Mouse (Mus musculus) embryonic facial prominence, embryonic 12.5 days (tissue): ENCODE measurements around the gene Ormdl2. TPM values are rescaled to one million over a fixed set of nuclear protein-coding genes. Genes with fewer than 3 reads are reported as not detected.
"Not testable (repeated sequence)": the region's sequence is repeated elsewhere in the genome, so short reads cannot be mapped to it uniquely, and the experiment has no call there.

ENCODE experiments used
- ATAC-seq: fragments of 200-750 bp; cut with Nextera tagmentation; 2 replicates; pipeline ENCODE4 v1.8.0; 2017; ENCODE audit not compliant: insufficient number of reproducible peaks, insufficient read depth, low FRiP score, low TSS enrichment
- H3K27ac ChIP-seq: fragments of 300-500 bp; sonication (generic); 2 replicates; pipeline ENCODE4 v1.5.1; 2016; ENCODE audit warnings: mild to moderate bottlenecking
- H3K27me3 ChIP-seq: fragments of 300-500 bp; sonication (generic); 2 replicates; pipeline ENCODE4 v1.6.1; 2016; ENCODE audit warnings: mild to moderate bottlenecking, moderate library complexity
- H3K36me3 ChIP-seq: fragments of 300-500 bp; sonication (generic); 2 replicates; pipeline ENCODE4 v1.6.1; 2016; ENCODE audit warnings: mild to moderate bottlenecking
- H3K4me1 ChIP-seq: fragments of 300-500 bp; sonication (generic); 2 replicates; pipeline ENCODE4 v1.6.1; 2016
- H3K4me2 ChIP-seq: fragments of 300-500 bp; sonication (generic); replicated peaks from 2 replicates; pipeline ENCODE4 v1.6.1; 2016; ENCODE audit warnings: mild to moderate bottlenecking, moderate library complexity
- H3K4me3 ChIP-seq: fragments of 300-500 bp; sonication (generic); 2 replicates; pipeline ENCODE4 v1.5.1; 2016; ENCODE audit warnings: mild to moderate bottlenecking
- H3K9ac ChIP-seq: fragments of 300-500 bp; sonication (generic); 2 replicates; pipeline ENCODE4 v1.6.1; 2016; ENCODE audit warnings: mild to moderate bottlenecking, moderate library complexity
- H3K9me3 ChIP-seq: fragments of 300-500 bp; sonication (generic); 2 replicates; pipeline ENCODE4 v1.6.1; 2016; ENCODE audit warnings: mild to moderate bottlenecking, moderate library complexity
- WGBS: fragments of 180-500 bp; shearing (Covaris S2); methylation state at CpG from one replicate; pipeline ENCODE4 v1.1.7; 2016; 5-methylcytosine and 5-hydroxymethylcytosine counted together
- polyA plus RNA-seq: library from polyadenylated mRNA; unstranded; fragments of >200 nt; fragmentation: Nextera tagmentation; extraction: Ambion mirVana; gene quantifications from 2 replicates; pipeline ENCODE4 v1.2.1, GENCODE M21; 2016

Ormdl2 gene
- polyA plus RNA-seq, 1 experiment from 2014 or later = 31.5 TPM

DNA sequence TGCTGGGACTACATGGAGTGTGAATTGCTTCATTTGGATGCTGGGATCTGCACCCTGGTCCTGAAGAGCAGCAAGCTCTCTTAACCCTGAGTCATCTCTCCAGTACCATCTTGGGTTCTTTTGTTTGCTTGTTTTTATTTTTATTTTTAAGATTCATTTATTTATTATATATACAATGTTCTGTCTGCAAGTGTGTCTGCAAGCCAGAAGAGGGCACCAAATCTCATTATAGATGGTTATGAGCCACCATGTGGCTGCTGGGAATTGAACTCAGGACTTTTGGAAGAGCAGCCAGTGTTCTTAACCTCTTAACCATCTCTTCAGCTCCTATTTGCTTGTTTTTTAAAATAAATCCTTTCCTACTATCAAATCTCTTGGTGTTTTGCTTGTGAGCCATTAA, 16.0 kb upstream of the Ormdl2 start:
- H3K36me3 ChIP-seq = peaks cover 72% of the 10 kb centered on the region

GRCm38 (mm10) chr10:128823821-128824220, 2.4 kb upstream of the Ormdl2 start:
- WGBS = 91% methylated on average over 9 of the region's 9 CpGs
- H3K27ac ChIP-seq = no peak overlapping the region
- no peak for ATAC-seq
- H3K4me1 ChIP-seq = peaks cover 14% of the 10 kb centered on the region; the same call in 1 of the 2 replicates
- no peak overlapping the region for H3K9ac ChIP-seq
- no peaks in the 10 kb centered on the region for H3K9me3 ChIP-seq
- peaks cover 20% of the 10 kb centered on the region for H3K36me3 ChIP-seq
- no peak overlapping the region for H3K4me3 ChIP-seq
- no peaks in the 10 kb centered on the region for H3K27me3 ChIP-seq
- H3K4me2 ChIP-seq = no peak overlapping the region

More for the DNA sequence above, 16.0 kb upstream of the Ormdl2 start:
- no peak for ATAC-seq
- no peaks in the 10 kb centered on the region for H3K27me3 ChIP-seq
- no peaks in the 10 kb centered on the region for H3K4me1 ChIP-seq
- no peak overlapping the region for H3K4me2 ChIP-seq
- no peak overlapping the region for H3K4me3 ChIP-seq
- no peaks in the 10 kb centered on the region for H3K9me3 ChIP-seq
- H3K27ac ChIP-seq = no peak overlapping the region
- H3K9ac ChIP-seq = no peak overlapping the region

GRCm38 (mm10) chr10:128823087-128823486, 1.6 kb upstream of the Ormdl2 start:
- Histone ChIP-seq H3K4me2 (peak overlapping the region; percentile 81), H3K36me3 (peaks cover 25% of the 10 kb centered on the region), H3K4me3 (peak overlapping the region; percentile 91), H3K4me1 (peaks cover 14% of the 10 kb centered on the region; the same call in 1 of the 2 replicates)
- ATAC-seq, H3K9me3 ChIP-seq, H3K27ac ChIP-seq, H3K27me3 ChIP-seq, H3K9ac ChIP-seq: not testable (repeated sequence)
- 77% methylated on average over 4 of the region's 4 CpGs for WGBS

DNA sequence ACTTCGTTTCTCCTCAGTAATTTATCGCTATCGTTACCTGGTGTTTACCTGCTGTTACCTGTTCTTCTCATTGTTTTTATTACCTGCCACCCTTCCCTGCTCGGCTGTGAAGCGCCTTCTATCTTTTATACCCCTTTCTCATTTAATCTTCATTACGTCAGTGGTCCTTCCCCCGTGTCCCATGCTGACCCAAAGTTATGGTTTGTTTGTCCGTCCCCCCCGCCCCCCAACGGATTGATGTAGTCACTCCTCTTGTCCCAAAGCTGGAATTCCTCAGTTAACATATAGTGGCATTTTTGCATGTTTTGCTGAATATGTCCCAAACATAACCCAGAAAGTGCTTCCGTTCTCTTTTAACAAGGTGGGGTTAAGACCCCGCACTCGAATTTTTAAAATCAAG, 690 bp upstream of the Ormdl2 start:
- Histone ChIP-seq H3K9me3 (no peaks in the 10 kb centered on the region), H3K9ac (peak overlapping the region; percentile 83), H3K4me1 (peaks cover 14% of the 10 kb centered on the region; the same call in 1 of the 2 replicates), H3K4me3 (peak overlapping the region; percentile 91), H3K27ac (peak overlapping the region; percentile 65; the same call in 1 of the 2 replicates), H3K36me3 (peaks cover 23% of the 10 kb centered on the region), H3K27me3 (no peaks in the 10 kb centered on the region), H3K4me2 (peak overlapping the region; percentile 81)
- 4% methylated on average over 13 of the region's 13 CpGs for WGBS
- ATAC-seq = no peak

DNA sequence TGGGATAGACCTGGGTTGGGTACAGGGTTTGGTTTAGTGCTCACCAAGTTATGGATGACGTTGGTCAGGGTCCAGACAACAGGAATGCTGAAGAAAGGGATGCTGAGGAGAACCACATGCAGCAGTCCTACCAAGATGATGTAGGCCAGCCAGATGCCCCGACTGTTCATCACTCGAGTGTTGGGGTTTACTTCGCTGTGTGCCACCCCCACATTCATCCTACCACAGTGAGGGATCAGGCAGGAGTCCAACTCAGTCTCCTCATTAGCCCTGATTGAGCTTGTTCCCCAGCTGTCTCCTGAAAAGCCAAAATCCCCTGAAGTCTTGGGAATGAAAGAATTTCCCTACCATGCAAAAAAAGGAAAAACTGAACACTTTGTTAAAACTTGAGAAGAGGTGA, 1.2 kb downstream of the Ormdl2 start:
- Histone ChIP-seq H3K27me3 (no peaks in the 10 kb centered on the region), H3K9ac (no peak overlapping the region), H3K27ac (no peak overlapping the region), H3K4me1 (peaks cover 14% of the 10 kb centered on the region; the same call in 1 of the 2 replicates), H3K9me3 (no peaks in the 10 kb centered on the region), H3K4me2 (no peak overlapping the region), H3K4me3 (no peak overlapping the region), H3K36me3 (peaks cover 41% of the 10 kb centered on the region)
- 86% methylated on average over 4 of the region's 4 CpGs for WGBS
- ATAC-seq = no peak

DNA sequence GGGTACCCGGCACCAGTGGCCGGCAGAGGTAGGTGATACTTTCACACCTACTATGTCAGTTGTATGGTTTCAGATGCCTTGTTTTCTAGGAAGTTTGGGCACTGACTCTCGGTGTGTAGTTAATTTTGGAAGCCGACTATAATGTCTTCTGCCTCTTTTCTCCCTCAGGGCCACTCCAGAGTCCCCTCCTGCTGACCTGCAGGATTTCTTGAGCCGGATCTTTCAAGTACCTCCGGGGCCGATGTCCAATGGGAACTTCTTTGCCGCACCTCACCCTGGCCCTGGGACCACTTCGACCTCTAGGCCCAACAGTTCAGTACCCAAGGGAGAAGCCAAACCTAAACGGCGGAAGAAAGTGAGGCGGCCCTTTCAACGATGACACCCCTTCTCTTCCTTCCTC, 4.4 kb downstream of the Ormdl2 start, which contains the start of gene Sarnp:
TSS of gene Sarnp (plus strand) at position 301 of the 400 bp plus-strand sequence.
- no peaks in the 10 kb centered on the region for H3K27me3 ChIP-seq
- peaks cover 7% of the 10 kb centered on the region; the same call in 1 of the 2 replicates for H3K4me1 ChIP-seq
- no peak within 1 kb of the TSS for H3K27ac ChIP-seq
- no peaks in the 10 kb centered on the region for H3K9me3 ChIP-seq
- peaks cover 54% of the 10 kb centered on the region for H3K36me3 ChIP-seq
- ATAC-seq = no peak
- H3K9ac ChIP-seq = no peak within 1 kb of the TSS
- H3K4me2 ChIP-seq = no peak within 1 kb of the TSS
- no peak within 1 kb of the TSS for H3K4me3 ChIP-seq
- WGBS = 91% methylated on average over 13 of the region's 13 CpGs

DNA sequence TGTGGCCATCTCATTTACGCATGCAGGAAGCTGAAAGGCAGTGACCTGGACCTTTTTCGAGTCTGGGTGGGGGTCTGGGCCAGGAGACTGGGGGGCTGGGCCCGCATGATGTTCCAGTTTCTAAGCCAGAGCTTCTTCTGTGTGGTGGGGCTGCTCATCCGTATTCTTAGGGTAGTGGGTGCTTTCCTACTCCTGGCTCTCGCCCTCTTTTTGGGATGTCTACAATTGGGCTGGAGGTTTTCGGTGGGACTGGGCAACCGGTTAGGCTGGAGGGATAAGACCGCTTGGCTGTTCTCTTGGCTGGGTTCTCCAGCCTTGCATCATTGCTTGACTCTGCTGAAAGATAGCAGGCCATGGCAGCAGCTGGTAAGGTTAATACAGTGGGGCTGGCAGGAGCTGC, 14.4 kb downstream of the Ormdl2 start:
- 94% methylated on average over 8 of the region's 8 CpGs for WGBS
- H3K27me3 ChIP-seq = no peaks in the 10 kb centered on the region
- peaks cover 24% of the 10 kb centered on the region for H3K36me3 ChIP-seq
- no peak for ATAC-seq
- H3K4me1 ChIP-seq = peaks cover 50% of the 10 kb centered on the region
- no peak overlapping the region for H3K27ac ChIP-seq
- H3K4me3 ChIP-seq = peak overlapping the region; percentile 85
- peak overlapping the region; percentile 81 for H3K4me2 ChIP-seq
- 0 out of 2 replicates have a peak overlapping the region, but pooled peaks have one; percentile 3 for H3K9ac ChIP-seq
- H3K9me3 ChIP-seq = no peaks in the 10 kb centered on the region

DNA sequence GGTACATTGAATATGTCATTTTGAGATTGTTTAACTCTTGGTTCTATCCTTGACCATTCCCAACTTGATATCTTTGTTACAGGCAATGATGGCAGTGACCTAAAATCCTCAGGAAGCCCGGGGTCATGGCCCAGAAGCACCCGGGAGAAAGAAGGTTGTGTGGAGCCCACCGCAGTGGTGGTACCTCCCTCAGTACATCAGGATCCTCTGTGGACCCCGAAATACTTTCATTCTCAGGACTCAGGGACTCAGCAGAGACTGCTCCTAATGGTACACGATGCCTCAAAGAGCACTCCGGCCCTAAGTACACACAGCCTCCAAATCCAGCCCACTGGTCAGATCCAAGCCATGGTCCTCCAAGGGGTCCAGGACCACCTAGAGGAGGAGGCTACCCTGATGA, 15.4 kb downstream of the Ormdl2 start:
- WGBS = 52% methylated on average over 6 of the region's 6 CpGs
- Histone ChIP-seq H3K4me1 (peaks cover 51% of the 10 kb centered on the region), H3K9ac (peak overlapping the region; percentile 82), H3K9me3 (no peaks in the 10 kb centered on the region), H3K4me3 (peak overlapping the region; percentile 85), H3K4me2 (peak overlapping the region; percentile 81), H3K36me3 (peaks cover 28% of the 10 kb centered on the region), H3K27ac (peak overlapping the region; percentile 14), H3K27me3 (no peaks in the 10 kb centered on the region)
- no peak for ATAC-seq

GRCm38 (mm10) chr10:128805092-128806000, 16.1 kb downstream of the Ormdl2 start:
- Histone ChIP-seq H3K36me3 (peaks cover 34% of the 10 kb centered on the region), H3K9ac (peak overlapping the region; percentile 82), H3K4me3 (peak overlapping the region; percentile 85), H3K4me2 (peak overlapping the region; percentile 81), H3K9me3 (no peaks in the 10 kb centered on the region), H3K27ac (peak overlapping the region; percentile 99), H3K27me3 (no peaks in the 10 kb centered on the region), H3K4me1 (peaks cover 51% of the 10 kb centered on the region)
- under 1% methylated on average over 70 of the region's 70 CpGs for WGBS
- ATAC-seq = peak; percentile 93

- Histone ChIP-seq H3K36me3 (peaks cover 38% of the 10 kb centered on the region), H3K4me1 (peaks cover 50% of the 10 kb centered on the region), H3K27ac (peak within 1 kb of the TSS; percentile 99), H3K27me3 (no peaks in the 10 kb centered on the region), H3K4me3 (peak within 1 kb of the TSS; percentile 85), H3K4me2 (peak within 1 kb of the TSS; percentile 81), H3K9me3 (no peaks in the 10 kb centered on the region), H3K9ac (peak within 1 kb of the TSS; percentile 82)
- WGBS = under 1% methylated on average over 28 of the region's 28 CpGs
- peak; percentile 62 for ATAC-seq
Observed at GRCm38 (mm10) chr10:128804271-128805091, 17.0 kb downstream of the Ormdl2 start, which contains the start of gene Tmem198b. Gene Tmem198b (minus strand): TSS chr10:128804370.

GRCm38 (mm10) chr10:128803771-128804270, 17.6 kb downstream of the Ormdl2 start, which contains the start of gene Dnajc14:
Gene Dnajc14 (plus strand): TSS chr10:128804062.
- H3K27me3 ChIP-seq = no peaks in the 10 kb centered on the region
- peak within 1 kb of the TSS; percentile 85 for H3K4me3 ChIP-seq
- ATAC-seq = no peak
- H3K4me1 ChIP-seq = peaks cover 43% of the 10 kb centered on the region
- H3K4me2 ChIP-seq = peak within 1 kb of the TSS; percentile 81
- no peaks in the 10 kb centered on the region for H3K9me3 ChIP-seq
- under 1% methylated on average over 14 of the region's 14 CpGs for WGBS
- H3K36me3 ChIP-seq = peaks cover 35% of the 10 kb centered on the region
- peak within 1 kb of the TSS; percentile 99 for H3K27ac ChIP-seq
- peak within 1 kb of the TSS; percentile 82 for H3K9ac ChIP-seq
